Mouse (Mus musculus) kidney, postnatal 10 days (tissue): Measurements from ENCODE around the gene Zfp282.
A peak's percentile ranks its signal among the peaks of the same experiment; 100 is the strongest.

Experiments used
- DNase-seq: peaks from one replicate; pipeline ENCODE4 v3.0.0; 2021; ENCODE audit warnings: mixed read lengths

Zfp282 gene

DNA sequence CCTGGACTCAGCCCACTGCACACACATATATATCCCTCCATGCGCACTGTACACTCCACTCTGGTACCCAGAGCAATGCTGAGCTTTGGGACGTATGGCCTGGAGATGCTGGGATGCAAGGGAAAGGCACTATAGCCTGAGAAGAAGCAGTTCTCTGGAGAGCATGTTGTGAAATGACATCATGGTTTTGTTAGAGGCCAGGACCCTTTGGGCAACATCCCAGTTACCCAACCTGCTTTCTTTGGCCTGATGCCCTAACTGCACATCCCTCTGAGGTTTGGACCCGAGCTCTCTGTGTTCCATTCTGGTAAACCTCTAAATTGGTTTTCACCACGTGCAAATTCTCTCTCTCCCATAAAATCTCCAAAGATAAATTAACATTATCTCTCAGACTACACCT, 26.6 kb downstream of the Zfp282 start:
- DNase-seq = no peak

DNA sequence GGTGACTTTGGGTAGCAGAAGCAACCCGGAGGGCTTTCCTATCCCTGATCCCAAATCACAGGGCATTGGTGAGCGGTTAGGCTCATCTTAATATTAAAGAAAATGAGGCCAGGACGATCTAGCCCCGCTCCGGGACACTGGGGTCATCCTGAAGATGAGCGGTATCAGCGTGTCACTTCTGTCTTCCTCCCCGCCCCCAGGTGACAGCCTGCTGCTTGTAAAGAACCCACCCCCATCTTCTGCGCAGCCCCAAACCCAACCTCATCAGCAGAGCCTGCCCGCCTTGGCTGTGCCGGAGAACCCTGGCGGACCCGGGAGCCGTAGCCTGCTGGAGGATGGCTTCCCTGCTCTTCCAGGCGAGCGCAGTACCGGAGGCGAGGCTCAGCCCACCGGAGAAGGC, 27.4 kb downstream of the Zfp282 start:
- no peak for DNase-seq

DNA sequence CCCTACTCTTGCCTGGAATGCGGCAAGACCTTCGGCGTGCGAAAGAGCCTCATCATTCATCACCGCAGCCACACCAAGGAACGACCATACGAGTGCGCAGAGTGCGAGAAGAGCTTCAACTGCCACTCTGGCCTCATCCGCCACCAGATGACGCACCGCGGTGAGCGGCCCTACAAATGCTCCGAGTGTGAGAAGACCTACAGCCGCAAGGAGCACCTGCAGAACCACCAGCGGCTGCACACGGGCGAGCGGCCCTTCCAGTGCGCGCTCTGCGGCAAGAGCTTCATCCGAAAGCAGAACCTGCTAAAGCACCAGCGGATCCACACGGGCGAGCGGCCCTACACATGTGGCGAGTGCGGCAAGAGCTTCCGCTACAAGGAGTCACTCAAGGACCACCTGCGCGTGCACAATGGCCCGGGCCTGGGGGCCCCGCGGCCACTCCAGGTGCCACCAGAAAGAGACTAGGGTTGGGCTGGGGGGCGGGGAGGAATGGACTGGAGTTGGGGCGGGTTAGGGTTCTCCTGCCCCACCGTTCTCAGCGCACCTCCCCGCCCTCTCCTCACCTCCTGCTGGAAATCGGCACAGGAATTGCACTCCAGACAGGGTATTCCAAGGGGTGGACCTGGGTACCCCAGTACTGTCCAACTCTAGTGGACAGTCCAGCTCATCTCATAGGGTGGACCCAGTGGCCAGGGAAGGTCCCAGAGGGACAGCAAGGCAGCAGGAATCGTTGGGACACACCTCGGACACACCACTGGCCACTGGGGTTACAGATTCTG, 28.1 kb downstream of the Zfp282 start:
- DNase-seq = no peak

GRCm38 (mm10) chr6:47906326-47906725, 29.3 kb downstream of the Zfp282 start:
- no peak for DNase-seq

DNA sequence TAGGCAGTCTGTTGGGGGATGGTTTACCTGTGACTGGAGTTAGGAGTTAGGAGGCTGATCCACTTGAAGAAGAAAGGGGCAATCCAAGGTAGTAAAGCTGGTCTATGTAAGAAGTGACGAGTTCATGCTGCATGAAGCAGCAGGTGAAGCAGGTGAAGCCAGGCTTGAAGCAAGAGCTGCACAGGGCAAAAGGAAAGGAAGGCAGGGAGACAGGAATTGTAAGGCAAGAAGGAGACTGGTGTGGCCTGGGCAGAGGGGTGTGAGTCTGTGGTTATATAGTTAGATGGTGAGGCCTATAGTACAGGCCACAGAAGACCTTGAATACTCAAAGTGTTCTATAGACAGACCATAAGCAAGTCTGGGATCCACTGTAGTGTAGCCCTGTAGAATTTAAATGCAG, 32.0 kb downstream of the Zfp282 start:
- DNase-seq = no peak

DNA sequence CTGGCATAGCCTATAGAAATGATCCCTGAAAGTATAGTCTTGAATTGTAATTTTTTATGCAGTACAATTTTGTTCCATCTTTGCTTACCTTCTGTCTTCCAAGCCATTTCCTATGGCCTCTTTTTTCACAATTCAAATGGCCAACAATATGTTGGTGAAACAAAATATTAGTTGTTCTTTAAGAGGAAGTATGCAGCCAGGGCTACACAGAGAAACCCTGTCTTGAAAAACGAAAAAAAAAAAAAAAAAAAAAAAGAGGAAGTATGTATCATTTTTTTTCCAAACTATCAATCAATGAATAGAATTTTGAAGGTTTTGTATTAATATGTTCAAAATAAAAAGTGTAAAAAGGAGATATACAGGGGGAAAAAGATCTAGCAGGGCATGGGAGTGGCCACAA, 34.6 kb downstream of the Zfp282 start:
- DNase-seq = no peak

GRCm38 (mm10) chr6:47912991-47913390, 36.0 kb downstream of the Zfp282 start:
- no peak for DNase-seq

DNA sequence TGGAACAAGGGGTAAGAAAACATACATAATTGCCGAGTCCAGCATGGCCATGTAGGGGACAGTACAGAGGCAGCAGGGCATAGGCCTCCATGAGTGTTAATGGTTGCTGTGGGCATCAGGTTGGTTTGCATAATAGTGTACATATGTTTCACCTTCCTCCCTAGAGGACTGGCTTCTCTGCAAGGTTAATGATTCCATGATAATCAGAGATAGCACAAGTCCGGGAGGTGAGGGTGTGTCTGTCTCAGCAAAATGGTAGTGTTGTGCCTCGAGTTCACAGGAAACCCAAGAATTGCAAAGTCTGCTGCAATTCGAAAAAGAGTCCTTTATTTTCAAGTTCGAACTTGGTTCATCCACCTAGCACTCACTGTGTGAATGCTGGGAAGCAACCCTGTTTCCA, 40.0 kb downstream of the Zfp282 start:
- DNase-seq = no peak

DNA sequence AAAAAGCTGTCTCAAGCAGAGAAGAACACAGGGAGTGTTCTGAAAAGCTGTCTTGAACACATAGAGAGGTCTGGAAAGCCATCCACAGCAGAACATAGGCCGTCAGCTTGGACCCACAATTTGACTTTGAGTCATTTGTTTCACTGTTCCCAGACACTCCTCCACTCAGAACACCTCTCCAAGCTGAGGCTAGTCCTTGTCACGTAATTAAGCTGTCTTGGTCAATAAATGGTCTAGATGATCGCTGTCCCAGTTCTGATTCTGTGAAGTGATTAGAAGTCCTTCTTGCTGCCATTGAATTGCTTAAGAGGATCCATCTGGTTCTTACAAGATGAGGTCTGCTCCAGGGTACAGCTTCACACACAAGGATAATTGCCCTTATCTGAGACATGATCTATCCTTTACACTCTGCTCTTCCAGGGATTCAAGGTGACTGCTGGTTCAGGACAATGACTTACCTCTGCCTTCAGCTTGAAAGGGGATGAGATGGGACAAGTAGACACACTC, 41.8 kb downstream of the Zfp282 start:
- DNase-seq = no peak

DNA sequence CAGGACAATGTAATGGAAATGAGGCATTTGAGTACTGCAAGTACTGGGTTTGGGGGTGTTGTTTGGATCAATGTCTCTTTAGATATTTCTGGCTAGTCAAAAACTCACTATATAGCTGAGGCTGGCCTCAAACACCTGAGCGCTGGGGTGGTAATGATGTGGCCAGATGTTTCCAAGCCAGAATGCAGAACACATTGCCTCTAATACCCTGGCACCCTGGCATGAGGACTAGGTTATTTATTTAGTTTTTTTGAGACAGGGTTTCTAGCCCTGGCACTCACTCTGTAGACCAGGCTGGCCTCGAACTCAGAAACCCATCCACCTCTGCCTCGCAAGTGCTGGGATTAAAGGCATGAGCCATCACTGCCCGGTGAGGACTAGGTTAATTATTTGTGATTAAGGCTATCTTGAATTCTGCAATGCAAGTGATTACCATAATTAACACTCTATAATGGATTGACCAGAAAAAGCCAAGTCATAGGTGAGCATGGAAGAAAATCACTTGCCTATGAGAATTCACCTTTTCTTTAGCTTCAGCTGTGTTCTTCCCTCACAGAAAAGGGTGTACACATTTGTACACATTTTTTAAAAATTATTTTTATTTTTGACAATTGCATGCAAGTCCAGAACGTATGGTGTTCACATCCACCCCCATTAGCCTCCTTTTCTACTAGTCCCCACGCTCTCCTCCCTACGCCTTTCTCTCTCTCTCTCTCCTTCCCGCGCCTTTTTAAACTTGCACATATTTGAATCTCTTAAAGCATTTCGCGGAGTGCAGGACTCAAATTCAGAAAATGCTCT, 42.8 kb downstream of the Zfp282 start:
- DNase-seq = no peak

DNA sequence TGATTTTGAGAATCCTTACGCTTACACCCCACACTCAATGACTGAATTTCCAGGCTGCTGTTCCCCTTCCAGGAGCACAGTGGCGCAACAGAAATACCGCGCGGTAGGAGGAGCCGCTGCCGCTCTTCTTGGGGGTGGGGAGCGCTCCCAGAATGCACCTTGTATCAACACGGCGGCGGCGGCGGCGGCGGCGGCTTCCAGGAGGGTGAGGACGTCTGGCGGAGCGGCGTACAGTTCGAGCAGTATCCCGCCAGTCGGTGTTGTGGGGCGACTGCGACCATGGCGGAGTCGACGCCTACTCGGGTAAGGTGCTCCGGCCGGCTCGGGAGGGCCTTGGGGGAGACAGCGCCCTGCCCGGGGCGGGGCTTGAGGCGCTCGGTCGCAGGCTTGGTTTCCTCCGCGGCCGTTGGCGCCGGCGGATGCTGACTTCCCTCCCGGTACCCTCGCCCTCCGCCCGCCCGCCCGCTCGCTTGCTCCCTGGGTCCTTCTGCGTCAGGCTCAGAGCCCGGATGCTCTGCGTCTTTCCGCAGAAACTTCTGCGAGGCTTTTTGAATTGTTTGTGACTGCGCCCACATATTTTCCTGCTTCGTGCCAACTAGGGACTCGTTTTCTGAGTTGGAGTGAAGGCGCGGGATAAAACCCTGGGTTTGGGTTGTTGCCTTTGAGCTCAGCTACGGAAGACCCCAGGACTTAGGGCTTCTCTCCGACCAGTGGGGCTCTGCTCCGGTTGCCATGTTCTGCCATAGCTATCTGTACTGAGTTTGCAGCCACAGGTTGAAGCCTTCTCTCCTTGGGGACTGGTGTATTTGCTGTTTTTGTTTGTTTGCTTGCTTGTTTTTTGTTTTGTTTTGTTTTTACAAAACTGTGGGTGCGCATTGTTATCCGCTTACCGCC, 43.7 kb downstream of the Zfp282 start, which contains the start of gene Zfp212:
TSS of gene Zfp212 (plus strand) at position 30 of the 894 bp plus-strand sequence.
- peak; percentile 93 for DNase-seq

GRCm38 (mm10) chr6:47942461-47942860, 65.5 kb downstream of the Zfp282 start:
- no peak for DNase-seq

GRCm38 (mm10) chr6:47943021-47943691, 66.2 kb downstream of the Zfp282 start:
- DNase-seq = peak; percentile 82

DNA sequence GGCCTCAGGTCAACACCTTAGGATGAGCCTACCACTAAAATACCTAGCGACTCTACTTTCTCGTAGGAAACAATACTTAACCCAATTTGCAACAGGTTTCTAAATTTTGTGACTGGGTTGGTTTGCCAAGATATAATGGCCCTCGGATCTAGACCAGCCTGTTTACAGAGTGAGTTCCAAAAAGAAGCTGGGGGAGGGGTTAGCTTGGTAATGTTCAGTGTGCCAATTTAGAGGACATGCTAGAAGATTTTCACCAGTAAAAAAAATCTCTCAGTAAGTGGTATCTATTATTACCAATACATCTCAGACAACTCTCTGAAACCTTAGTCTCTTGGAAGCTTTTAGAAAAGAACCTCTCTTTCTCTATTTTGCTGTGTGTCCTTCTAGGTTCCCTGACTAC, 66.7 kb downstream of the Zfp282 start:
- no peak for DNase-seq

- DNase-seq = no peak
These were observed 70.4 kb downstream of the Zfp282 start for GRCm38 (mm10) chr6:47947388-47947787.

GRCm38 (mm10) chr6:47953191-47953726, 76.3 kb downstream of the Zfp282 start, which contains the start of gene Zfp956:
Gene Zfp956, plus strand, starts transcription at chr6:47953390.
- DNase-seq = peak; percentile 95

- DNase-seq = no peak
These were observed 77.4 kb downstream of the Zfp282 start for GRCm38 (mm10) chr6:47954425-47954824.

DNA sequence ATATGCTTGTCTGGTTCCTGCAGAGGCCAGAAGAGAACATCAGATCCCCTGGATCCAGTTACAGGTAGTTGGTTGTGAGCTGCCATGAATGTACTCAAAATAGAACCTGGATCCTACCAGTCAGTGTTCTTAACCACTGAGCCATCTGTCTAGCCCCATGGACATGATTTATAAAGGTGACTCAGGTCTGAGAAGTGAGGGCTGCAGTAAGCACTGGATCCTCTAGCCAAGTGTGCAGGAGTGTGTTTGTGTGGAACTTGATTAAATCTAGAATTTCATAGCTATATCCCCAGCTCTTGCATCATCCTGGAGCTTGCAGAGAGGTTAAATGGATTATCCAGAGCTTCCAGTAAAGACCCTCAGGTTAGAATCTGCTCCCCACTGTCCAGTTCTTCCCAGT, 80.8 kb downstream of the Zfp282 start:
- no peak for DNase-seq
